8 mouse cellular contexts compared by ENCODE assay signal in the genomic region with DNA sequence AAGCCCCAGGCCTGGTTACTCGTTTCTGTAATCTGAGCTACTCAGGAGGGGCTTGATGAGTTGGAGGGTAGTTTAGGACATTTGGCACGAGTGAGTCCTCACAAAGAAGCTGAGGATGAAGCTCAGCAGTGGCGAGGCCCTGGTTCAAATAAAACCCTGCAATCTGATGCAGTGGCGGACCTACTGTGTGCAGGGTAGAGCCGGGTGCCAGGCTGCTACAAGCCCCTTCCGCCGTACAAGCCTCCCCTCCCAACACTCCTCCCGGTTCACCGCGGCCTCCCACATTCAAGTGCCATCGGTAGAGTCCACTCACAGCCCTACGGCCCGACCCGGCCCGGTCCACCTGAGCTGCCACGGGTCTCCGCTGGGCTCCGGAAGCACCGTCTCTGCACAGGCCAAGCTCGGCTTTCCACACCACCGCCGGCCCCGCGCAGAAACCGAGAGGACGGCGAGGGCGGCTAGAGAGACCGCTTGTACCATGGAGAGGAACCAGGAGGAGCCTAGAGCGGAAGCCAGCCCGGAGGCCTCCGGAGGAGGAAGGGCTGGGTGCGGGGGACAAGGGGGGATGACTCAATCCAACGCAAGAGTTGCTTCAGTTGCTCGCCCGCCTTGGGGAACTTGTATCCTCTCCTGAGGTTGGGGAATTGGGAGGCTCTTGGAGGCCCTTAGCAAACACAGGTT. TPM values are rescaled to one million over a fixed set of nuclear protein-coding genes. Genes with fewer than 3 reads are reported as not detected.
DNase-seq lines count a peak whose midpoint lies in the region; ATAC-seq lines count a peak whose summit lies in the region.

A gene (minus strand): TSS at position 466 of the 681 bp plus-strand sequence.

- peak within 1 kb of the TSS; percentile 96 for H3K9ac ChIP-seq in intestine, embryonic 14.5 days (ENCODE audit: low read length)

- H3K27me3 ChIP-seq in intestine, embryonic 14.5 days (replicated peaks; ENCODE audit: control insufficient read depth, insufficient read depth, low read length): no peaks in the 10 kb centered on the region

- no peaks in the 10 kb centered on the region for H3K9me3 ChIP-seq in intestine, embryonic 14.5 days (ENCODE audit: control insufficient read depth, low read length)

- H3K36me3 ChIP-seq in intestine, embryonic 14.5 days (ENCODE audit: control insufficient read depth, insufficient read depth, low read length): peaks cover 1% of the 10 kb centered on the region; the same call in 1 of the 2 replicates

- intact Hi-C loops in left cerebral cortex, postnatal 14 days (cut with DNase I): no loop called here

- ATAC-seq in intestine, embryonic 14.5 days (replicated peaks; ENCODE audit: low FRiP score, low TSS enrichment, low read depth): peak; percentile 98

- peak within 1 kb of the TSS; percentile 59 for H3K4me2 ChIP-seq in intestine, embryonic 14.5 days (ENCODE audit: low read length)

- peak; percentile 74 to 80 for DNase-seq in adrenal gland, adult 18-20 months (ENCODE audit: low spot score in 2 of 2)
- DNase-seq in embryo, embryonic 11 days: peak; percentile 92
- DNase-seq in gastrocnemius, postnatal 25 days: peak; percentile 83
- peak; percentile 91 for DNase-seq in intestine, embryonic 14.5 days (ENCODE audit: low spot score)
- DNase-seq in left cerebral cortex, postnatal 14 days (ENCODE audit: low spot score in 2 of 2): peak; percentile 82
- peak; percentile 86 for DNase-seq in mesoderm, embryonic 11.5 days (ENCODE audit: low read depth, low spot score)
- DNase-seq in right cerebral cortex, postnatal 36 days (ENCODE audit: low spot score in 2 of 2): peak; percentile 74 to 79
- peak; percentile 85 for DNase-seq in yolk sac, embryonic 10.5 days (ENCODE audit: low spot score)

- peak within 1 kb of the TSS; percentile 45; the same call in 1 of the 2 replicates for H3K27ac ChIP-seq in intestine, embryonic 14.5 days (ENCODE audit: low read depth)

- WGBS in intestine, embryonic 14.5 days: under 1% methylated on average over 36 of the region's 36 CpGs

- peak within 1 kb of the TSS; percentile 89 for H3K4me3 ChIP-seq in intestine, embryonic 14.5 days (ENCODE audit: low read depth, low read length)

- no peaks in the 10 kb centered on the region for H3K4me1 ChIP-seq in intestine, embryonic 14.5 days (replicated peaks; ENCODE audit: control insufficient read depth, insufficient read depth, low read length)

RNA-seq across cellular contexts. Expression of the gene that starts here (rescaled TPM):
- total RNA-seq in adrenal gland, adult 18-20 months (2021): 10 to 100 TPM; 26.2 to 29.3 TPM
- total RNA-seq in gastrocnemius, postnatal 25 days (2021): 1 to 10 TPM; 7.1 to 7.9 TPM
- 40.7 and 46.0 TPM in 2 replicates for polyA plus RNA-seq in intestine, embryonic 14.5 days (2014; fragmentation: Nextera tagmentation; extraction: Ambion mirVana)
- 10 to 100 TPM; 36.9 to 40.1 TPM for total RNA-seq in left cerebral cortex, postnatal 14 days (2021)

Comparison
In these comparisons a context has a peak if more than half of its experiments do, and no peak if none do; other contexts are left out.
1. Peak in every context shown above with its lines: DNase-seq, ATAC-seq, H3K4me3 ChIP-seq and H3K27ac ChIP-seq.